Mouse (Mus musculus) liver, postnatal 0 days (tissue): ENCODE data around the gene Fes. TPM values are rescaled to one million over a fixed set of nuclear protein-coding genes. Genes with fewer than 3 reads are reported as not detected.

Source experiments
- ATAC-seq: fragments of 200-750 bp; cut with Nextera tagmentation; 2 replicates; pipeline ENCODE4 v1.8.0; 2017; ENCODE audit warnings: mild to moderate bottlenecking, moderate library complexity
- DNase-seq: peaks from one replicate; pipeline ENCODE4 v3.0.0-alpha.2; 2016
- H3K27ac ChIP-seq: fragments of 300-500 bp; sonication (generic); 2 replicates; pipeline ENCODE4 v1.5.1; 2014; ENCODE audit warnings: antibody characterized with exemption, moderate library complexity, mild to moderate bottlenecking, low read depth
- H3K27me3 ChIP-seq: fragments of 300-500 bp; sonication (generic); 2 replicates; pipeline ENCODE4 v1.6.1; 2014; ENCODE audit warnings: low read length, control low read depth, mixed read lengths; ENCODE audit not compliant: insufficient read depth
- H3K36me3 ChIP-seq: fragments of 300-500 bp; sonication (generic); replicated peaks from 2 replicates; pipeline ENCODE4 v1.6.1; 2014; ENCODE audit warnings: mild to moderate bottlenecking, control low read depth, low read length, moderate library complexity, mixed read lengths; ENCODE audit not compliant: insufficient read depth
- H3K4me1 ChIP-seq: fragments of 300-500 bp; sonication (generic); 2 replicates; pipeline ENCODE4 v1.6.1; 2014; ENCODE audit warnings: antibody characterized with exemption, mild to moderate bottlenecking, control low read depth; ENCODE audit not compliant: insufficient read depth
- H3K4me2 ChIP-seq: fragments of 300-500 bp; sonication (generic); 2 replicates; pipeline ENCODE4 v1.6.1; 2014; ENCODE audit warnings: low read depth, mild to moderate bottlenecking, low read length, moderate library complexity, mixed read lengths
- H3K4me3 ChIP-seq: fragments of 300-500 bp; sonication (generic); 2 replicates; pipeline ENCODE4 v1.5.1; 2014; ENCODE audit warnings: low read depth, low read length
- H3K9ac ChIP-seq: fragments of 300-500 bp; sonication (generic); replicated peaks from 2 replicates; pipeline ENCODE4 v1.6.1; 2014; ENCODE audit warnings: mild to moderate bottlenecking, moderate library complexity
- H3K9me3 ChIP-seq: fragments of 300-500 bp; sonication (generic); 2 replicates; pipeline ENCODE4 v1.6.1; 2016; ENCODE audit warnings: mild to moderate bottlenecking, control low read depth, low read length, mixed read lengths
- CTCF ChIP-seq: sonication (generic); IDR thresholded peaks from 2 replicates; pipeline ENCODE4 v1.5.1; 2016; ENCODE audit warnings: antibody characterized with exemption, low read depth
- EP300 ChIP-seq: IDR thresholded peaks from 2 replicates; pipeline ENCODE4 v1.6.1; 2016; ENCODE audit warnings: antibody characterized with exemption, low read depth, mild to moderate bottlenecking
- WGBS: fragments of 180-500 bp; shearing (Covaris S2); extraction: QIAGEN DNeasy Blood & Tissue Kit; methylation state at CpG from one replicate; pipeline ENCODE4 v1.1.7; 2014; ENCODE audit not compliant: insufficient replicate concordance; 5-methylcytosine and 5-hydroxymethylcytosine counted together
- polyA plus RNA-seq: library from polyadenylated mRNA; unstranded; fragments of >200 nt; fragmentation: Nextera tagmentation; extraction: Ambion mirVana; gene quantifications from 2 replicates; pipeline ENCODE4 v1.2.1, GENCODE M21; 2015

Gene Fes
- polyA plus RNA-seq, 1 experiment from 2014 or later, result 16.3 TPM

DNA sequence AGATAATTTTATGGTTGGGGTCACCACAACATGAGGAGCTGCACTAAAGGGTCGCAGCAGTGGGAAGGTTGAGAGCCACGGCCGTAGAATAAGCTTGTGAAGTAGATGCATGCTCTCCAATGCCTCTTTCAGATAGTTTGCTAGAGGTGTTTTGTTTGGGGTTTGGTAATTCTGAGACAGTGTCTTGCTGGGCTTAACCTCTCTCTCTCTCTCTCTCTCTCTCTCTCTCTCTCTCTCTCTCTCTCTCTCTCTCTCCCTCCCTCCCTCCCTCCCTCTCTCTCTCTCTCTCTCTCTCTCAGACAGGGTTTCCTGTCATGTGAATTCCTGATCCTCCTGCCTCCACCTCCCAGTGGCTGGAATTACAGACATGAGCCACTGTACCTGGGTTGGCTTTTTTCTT, 13.0 kb downstream of the Fes start:
- 83% methylated on average over 3 of the region's 3 CpGs for WGBS
- peak overlapping the region; percentile 57; the same call in 1 of the 2 replicates for H3K27ac ChIP-seq
- ATAC-seq, result no peak

GRCm38 (mm10) chr7:80374280-80374679, 13.5 kb downstream of the Fes start:
- TF ChIP-seq EP300, result no peak
- no peak for TF ChIP-seq CTCF
- Histone ChIP-seq H3K36me3 (peaks cover 16% of the 10 kb centered on the region; the same call in 1 of the 2 replicates), H3K4me1 (peaks cover 15% of the 10 kb centered on the region), H3K9me3 (no peaks in the 10 kb centered on the region), H3K27me3 (no peaks in the 10 kb centered on the region), H3K4me2 (no peak overlapping the region), H3K4me3 (no peak overlapping the region), H3K27ac (peak overlapping the region; percentile 57), H3K9ac (no peak overlapping the region)
- DNase-seq (no peak), ATAC-seq (no peak)
- 67% methylated on average over 3 of the region's 3 CpGs for WGBS

More for the DNA sequence above, 13.0 kb downstream of the Fes start:
- Histone ChIP-seq H3K4me3 (no peak overlapping the region), H3K4me2 (no peak overlapping the region), H3K4me1 (peaks cover 12% of the 10 kb centered on the region), H3K9ac (no peak overlapping the region), H3K9me3 (no peaks in the 10 kb centered on the region), H3K36me3 (peaks cover 20% of the 10 kb centered on the region; the same call in 1 of the 2 replicates), H3K27me3 (no peaks in the 10 kb centered on the region)
- TF ChIP-seq CTCF (no peak), EP300 (no peak)
- DNase-seq, result no peak

DNA sequence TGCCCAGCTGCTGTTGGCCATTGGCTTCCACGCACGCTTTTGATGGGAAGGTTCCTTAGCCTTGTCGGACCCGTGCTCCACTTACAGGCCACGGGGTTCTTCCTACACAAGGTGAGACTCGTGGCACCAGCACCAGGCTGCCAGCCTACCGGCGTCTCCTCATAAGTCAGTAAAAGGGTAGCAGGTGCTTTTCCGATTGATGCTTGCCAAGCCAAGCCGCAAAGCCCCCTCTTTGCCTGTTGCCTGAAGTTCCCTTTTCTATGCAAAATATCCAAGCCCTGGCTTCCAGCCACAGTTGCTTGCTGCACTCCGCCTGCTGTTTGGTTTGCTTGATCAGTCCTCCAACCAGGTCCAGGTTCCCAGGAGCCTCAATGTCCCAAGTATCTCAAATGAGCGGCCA, 13.9 kb downstream of the Fes start:
- DNase-seq (no peak), ATAC-seq (no peak)
- TF ChIP-seq EP300, result no peak
- no peak for TF ChIP-seq CTCF
- H3K9me3 ChIP-seq, result no peaks in the 10 kb centered on the region
- H3K36me3 ChIP-seq, result peaks cover 13% of the 10 kb centered on the region; the same call in 1 of the 2 replicates
- H3K27ac ChIP-seq, result peak overlapping the region; percentile 57
- no peaks in the 10 kb centered on the region for H3K27me3 ChIP-seq
- no peak overlapping the region; the same call in 1 of the 2 replicates for H3K9ac ChIP-seq
- no peak overlapping the region for H3K4me2 ChIP-seq
- H3K4me1 ChIP-seq, result peaks cover 18% of the 10 kb centered on the region
- 72% methylated on average over 12 of the region's 12 CpGs for WGBS
- no peak overlapping the region for H3K4me3 ChIP-seq

DNA sequence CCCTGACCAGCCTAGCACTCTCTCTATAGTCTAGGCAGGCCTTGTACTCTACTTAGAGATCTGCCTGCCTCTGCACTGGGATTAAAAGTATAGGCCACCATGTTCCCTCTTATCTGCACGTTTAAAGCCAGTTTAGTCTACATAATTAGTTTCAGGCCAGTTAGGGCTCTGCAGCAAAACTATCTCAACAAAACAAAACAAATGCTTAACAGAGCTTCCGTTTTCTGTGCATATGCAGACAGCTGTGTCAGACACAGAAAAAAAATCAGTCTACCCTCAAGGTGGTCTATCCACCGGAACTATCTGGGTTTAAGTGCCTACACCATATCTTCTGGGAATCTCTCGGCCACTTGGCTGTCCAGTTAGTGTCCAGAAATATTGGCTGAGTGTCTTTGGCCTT, 14.4 kb downstream of the Fes start:
- WGBS, result 60% methylated on average over 4 of the region's 4 CpGs
- Histone ChIP-seq H3K4me2 (no peak overlapping the region), H3K27me3 (no peaks in the 10 kb centered on the region), H3K9me3 (no peaks in the 10 kb centered on the region), H3K4me3 (no peak overlapping the region), H3K9ac (no peak overlapping the region; the same call in 1 of the 2 replicates), H3K36me3 (peaks cover 11% of the 10 kb centered on the region; the same call in 1 of the 2 replicates), H3K4me1 (peaks cover 21% of the 10 kb centered on the region), H3K27ac (peak overlapping the region; percentile 57)
- ATAC-seq (no peak), DNase-seq (no peak)
- no peak for TF ChIP-seq EP300
- TF ChIP-seq CTCF, result no peak

- TF ChIP-seq CTCF, result no peak
- no peak for TF ChIP-seq EP300
- DNase-seq (no peak), ATAC-seq (no peak)
- H3K9me3 ChIP-seq, result no peaks in the 10 kb centered on the region
- peaks cover 22% of the 10 kb centered on the region for H3K4me1 ChIP-seq
- H3K9ac ChIP-seq, result no peak overlapping the region
- no peak overlapping the region for H3K4me2 ChIP-seq
- no peaks in the 10 kb centered on the region for H3K27me3 ChIP-seq
- H3K27ac ChIP-seq, result no peak overlapping the region
- 50% methylated on average over 2 of the region's 2 CpGs for WGBS
- H3K36me3 ChIP-seq, result peaks cover 14% of the 10 kb centered on the region
- H3K4me3 ChIP-seq, result no peak overlapping the region
Observed at GRCm38 (mm10) chr7:80372667-80373066, 15.1 kb downstream of the Fes start.

GRCm38 (mm10) chr7:80372166-80372565, 15.6 kb downstream of the Fes start:
- ATAC-seq (no peak), DNase-seq (no peak)
- H3K4me1 ChIP-seq, result peaks cover 22% of the 10 kb centered on the region
- TF ChIP-seq CTCF (no peak), EP300 (no peak)
- 67% methylated on average over 3 of the region's 3 CpGs for WGBS
- no peaks in the 10 kb centered on the region for H3K9me3 ChIP-seq
- H3K9ac ChIP-seq, result no peak overlapping the region
- no peak overlapping the region for H3K4me3 ChIP-seq
- H3K27ac ChIP-seq, result no peak overlapping the region
- H3K36me3 ChIP-seq, result peaks cover 18% of the 10 kb centered on the region
- H3K27me3 ChIP-seq, result no peaks in the 10 kb centered on the region
- no peak overlapping the region for H3K4me2 ChIP-seq
